Mouse (Mus musculus) thymus, adult 2 months (tissue): ENCODE measurements around the gene Gnpda2. TPM values are rescaled to one million over a fixed set of nuclear protein-coding genes. Genes with fewer than 3 reads are reported as not detected.

Experiments
- DNase-seq: peaks from one replicate; pipeline ENCODE4 v3.0.0; 2021
- H3K27ac ChIP-seq: fragments of 200-500 bp; 2 replicates; pipeline ENCODE4 v1.5.1; 2012; ENCODE audit warnings: low read length, control low read depth; ENCODE audit not compliant: control insufficient read depth, insufficient read depth
- H3K27me3 ChIP-seq: fragments of 200-500 bp; 2 replicates; pipeline ENCODE4 v1.6.1; 2012; ENCODE audit warnings: mild to moderate bottlenecking, low read length, moderate library complexity, mixed read lengths; ENCODE audit not compliant: control insufficient read depth, insufficient read depth
- H3K36me3 ChIP-seq: fragments of 200-500 bp; 2 replicates; pipeline ENCODE4 v1.6.1; 2012; ENCODE audit warnings: mild to moderate bottlenecking, low read length, moderate library complexity; ENCODE audit not compliant: control insufficient read depth, insufficient read depth
- H3K4me1 ChIP-seq: fragments of 200-500 bp; replicated peaks from 2 replicates; pipeline ENCODE4 v1.6.1; 2012; ENCODE audit warnings: low read length; ENCODE audit not compliant: control insufficient read depth, insufficient read depth
- H3K4me3 ChIP-seq: fragments of 200-500 bp; 2 replicates; pipeline ENCODE4 v1.5.1; 2012; ENCODE audit warnings: mild to moderate bottlenecking, low read length, control low read depth, moderate library complexity; ENCODE audit not compliant: control insufficient read depth, insufficient read depth
- CTCF ChIP-seq: fragments of 200-500 bp; IDR thresholded peaks from 2 replicates; pipeline ENCODE4 v1.5.1; 2012; ENCODE audit warnings: mild to moderate bottlenecking, control low read depth, low read length, moderate library complexity, borderline replicate concordance; ENCODE audit not compliant: control insufficient read depth, poor library complexity, insufficient read depth; ENCODE audit errors: extremely low read depth
- POLR2A ChIP-seq: fragments of 200-500 bp; IDR thresholded peaks from 2 replicates; pipeline ENCODE4 v1.6.1; 2012; ENCODE audit warnings: mild to moderate bottlenecking, low read length, control low read depth, moderate library complexity; ENCODE audit not compliant: control insufficient read depth, poor library complexity, insufficient read depth; ENCODE audit errors: extremely low read depth
- WGBS: fragments of 180-500 bp; shearing (Covaris S2); methylation state at CpG from one replicate; pipeline ENCODE4 v1.1.7; 2018; 5-methylcytosine and 5-hydroxymethylcytosine counted together
- polyA plus RNA-seq: library from polyadenylated mRNA; depleted of rRNA; stranded (reverse); fragments of >200 nt; gene quantifications from 2 replicates; pipeline ENCODE4 v1.2.3, GENCODE M21; 2012; rRNA removed

The Gnpda2 gene
- polyA plus RNA-seq, result 14.2 and 16.4 TPM in 2 replicates

GRCm38 (mm10) chr5:69591640-69592461, at the start of gene Gnpda2:
Gene Gnpda2 (minus strand): TSS chr5:69592340.
- WGBS, result 3% methylated on average over 42 of the region's 42 CpGs
- H3K27me3 ChIP-seq, result no peaks in the 10 kb centered on the region
- H3K4me3 ChIP-seq, result peak within 1 kb of the TSS; percentile 86
- no peaks in the 10 kb centered on the region for H3K4me1 ChIP-seq
- no peaks in the 10 kb centered on the region for H3K36me3 ChIP-seq
- TF ChIP-seq CTCF (no peak), POLR2A (peak; percentile 82; the same call in 1 of the 2 replicates)
- DNase-seq, result peak; percentile 83
- H3K27ac ChIP-seq, result peak within 1 kb of the TSS; percentile 8; the same call in 1 of the 2 replicates

- Histone ChIP-seq H3K27me3 (no peaks in the 10 kb centered on the region), H3K4me1 (no peaks in the 10 kb centered on the region), H3K27ac (no peak overlapping the region), H3K4me3 (no peak overlapping the region), H3K36me3 (no peaks in the 10 kb centered on the region)
- 82% methylated on average over 4 of the region's 4 CpGs for WGBS
- TF ChIP-seq CTCF, result no peak
- TF ChIP-seq POLR2A, result no peak
- no peak for DNase-seq
Observed at GRCm38 (mm10) chr5:69634766-69635165, 42.6 kb upstream of the Gnpda2 start.

DNA sequence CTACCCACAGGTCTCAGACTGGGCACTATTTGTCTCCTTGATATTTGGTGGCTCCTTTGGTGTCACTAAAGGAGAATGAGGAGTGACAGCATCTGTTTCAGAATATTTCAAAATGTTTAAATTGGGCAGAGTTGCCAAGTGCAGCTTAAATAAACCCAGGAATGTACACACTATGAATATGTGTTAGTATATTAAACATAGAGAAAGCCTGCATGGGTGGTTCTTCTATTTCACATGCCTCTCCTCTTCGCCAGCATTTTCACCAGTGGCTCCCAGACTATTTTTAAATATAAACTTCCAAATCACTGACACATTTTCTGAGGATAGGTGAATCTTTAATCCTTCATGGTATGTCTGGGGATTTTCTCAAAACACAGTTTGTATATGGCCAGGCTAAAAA, 28.8 kb upstream of the Gnpda2 start:
- DNase-seq, result no peak
- no peak for TF ChIP-seq CTCF
- TF ChIP-seq POLR2A, result no peak
- Histone ChIP-seq H3K27ac (no peak overlapping the region), H3K27me3 (no peaks in the 10 kb centered on the region), H3K4me1 (no peaks in the 10 kb centered on the region), H3K36me3 (no peaks in the 10 kb centered on the region), H3K4me3 (no peak overlapping the region)
- 82% methylated on average over 1 of the region's 1 CpGs for WGBS

GRCm38 (mm10) chr5:69613209-69613796, 21.2 kb upstream of the Gnpda2 start:
- Histone ChIP-seq H3K27me3 (no peaks in the 10 kb centered on the region), H3K4me3 (no peak overlapping the region), H3K36me3 (no peaks in the 10 kb centered on the region), H3K27ac (no peak overlapping the region), H3K4me1 (no peaks in the 10 kb centered on the region)
- WGBS, result 27% methylated on average over 4 of the region's 4 CpGs
- TF ChIP-seq CTCF (no peak), POLR2A (no peak)
- DNase-seq, result no peak

GRCm38 (mm10) chr5:69601027-69601426, 8.9 kb upstream of the Gnpda2 start:
- no peaks in the 10 kb centered on the region for H3K4me1 ChIP-seq
- no peaks in the 10 kb centered on the region for H3K36me3 ChIP-seq
- no peaks in the 10 kb centered on the region for H3K27me3 ChIP-seq
- no peak for TF ChIP-seq CTCF
- TF ChIP-seq POLR2A, result no peak
- DNase-seq, result no peak
- H3K27ac ChIP-seq, result no peak overlapping the region
- no peak overlapping the region for H3K4me3 ChIP-seq

- no peaks in the 10 kb centered on the region for H3K27me3 ChIP-seq
- TF ChIP-seq CTCF, result no peak
- no peak for TF ChIP-seq POLR2A
- peak overlapping the region; percentile 87 for H3K4me3 ChIP-seq
- DNase-seq, result no peak
- H3K36me3 ChIP-seq, result peaks cover 9% of the 10 kb centered on the region; the same call in 1 of the 2 replicates
- 0 out of 2 replicates have a peak, but pooled peaks cover 2% of the 10 kb centered on the region for H3K4me1 ChIP-seq
- 15% methylated on average over 16 of the region's 16 CpGs for WGBS
- H3K27ac ChIP-seq, result no peak overlapping the region
Observed at GRCm38 (mm10) chr5:69557404-69557935, 34.7 kb downstream of the Gnpda2 start.
